Mouse (Mus musculus): ENCODE results near the gene Erh.

Gene Erh

GRCm38 (mm10) chr12:80643693-80644505 lies at the start of gene Erh, which contains the start of gene Slc39a9:
Gene Erh (minus strand): TSS chr12:80644341.
Gene Slc39a9 (plus strand): TSS chr12:80643883.
- DNase-seq = peak; percentile 95

- no peak for DNase-seq
Measured at GRCm38 (mm10) chr12:80693700-80694099, 49.6 kb upstream of the Erh start.

GRCm38 (mm10) chr12:80692269-80692972 lies 48.3 kb upstream of the Erh start, which contains the start of gene Plekhd1:
Gene Plekhd1 (plus strand): TSS chr12:80692591.
- peak; percentile 36 for DNase-seq

GRCm38 (mm10) chr12:80691671-80692091 lies 47.5 kb upstream of the Erh start:
- no peak for DNase-seq

- DNase-seq = no peak
Measured at GRCm38 (mm10) chr12:80689696-80690095, 45.6 kb upstream of the Erh start.

- DNase-seq = peak; percentile 41
Measured at GRCm38 (mm10) chr12:80687788-80688211, 43.7 kb upstream of the Erh start.

GRCm38 (mm10) chr12:80684316-80684715 lies 40.2 kb upstream of the Erh start:
- no peak for DNase-seq

- no peak for DNase-seq
Measured at GRCm38 (mm10) chr12:80683554-80683953, 39.4 kb upstream of the Erh start.

- DNase-seq = peak; percentile 25
Measured at GRCm38 (mm10) chr12:80681340-80681739, 37.2 kb upstream of the Erh start.

GRCm38 (mm10) chr12:80673170-80673569 lies 29.0 kb upstream of the Erh start:
- peak; percentile 42 for DNase-seq

GRCm38 (mm10) chr12:80668391-80668790 lies 24.2 kb upstream of the Erh start:
- DNase-seq = no peak

- DNase-seq = no peak
Measured at GRCm38 (mm10) chr12:80663935-80664334, 19.8 kb upstream of the Erh start.

- DNase-seq = no peak
Measured at GRCm38 (mm10) chr12:80662322-80662721, 18.2 kb upstream of the Erh start.

- peak; percentile 15 for DNase-seq
Measured at GRCm38 (mm10) chr12:80658661-80659060, 14.5 kb upstream of the Erh start.

- DNase-seq = no peak
Measured at GRCm38 (mm10) chr12:80654659-80655025, 10.5 kb upstream of the Erh start.

GRCm38 (mm10) chr12:80653951-80654658 lies 10.0 kb upstream of the Erh start:
- no peak for DNase-seq

GRCm38 (mm10) chr12:80646377-80646776 lies 2.2 kb upstream of the Erh start:
- DNase-seq = no peak

- no peak for DNase-seq
Measured at GRCm38 (mm10) chr12:80644506-80644868, 346 bp upstream of the Erh start.

GRCm38 (mm10) chr12:80642725-80643692 lies 1.1 kb downstream of the Erh start:
- DNase-seq = peak; percentile 16

GRCm38 (mm10) chr12:80631790-80632189 lies 12.4 kb downstream of the Erh start:
- no peak for DNase-seq

- no peak for DNase-seq
Measured at GRCm38 (mm10) chr12:80620501-80620900, 23.6 kb downstream of the Erh start.

Data from layer of hippocampus, adult 9-11 months (tissue).